Mouse (Mus musculus) thymus, adult 18-20 months (tissue): ENCODE measurements at regions not wholly inside any gene's neighbourhood (a gene's known extent, or its start where the extent isn't known, plus 50 kb on each side); places are given as distances from the start of the nearest gene placed in this dataset.
A peak's percentile ranks its signal among the peaks of the same experiment; 100 is the strongest.

ENCODE experiments used
- DNase-seq, 2 experiments: peaks; one replicate each; pipeline ENCODE4 v3.0.0; 2022; ENCODE audit warnings: mixed read lengths in 2 of 2

DNA sequence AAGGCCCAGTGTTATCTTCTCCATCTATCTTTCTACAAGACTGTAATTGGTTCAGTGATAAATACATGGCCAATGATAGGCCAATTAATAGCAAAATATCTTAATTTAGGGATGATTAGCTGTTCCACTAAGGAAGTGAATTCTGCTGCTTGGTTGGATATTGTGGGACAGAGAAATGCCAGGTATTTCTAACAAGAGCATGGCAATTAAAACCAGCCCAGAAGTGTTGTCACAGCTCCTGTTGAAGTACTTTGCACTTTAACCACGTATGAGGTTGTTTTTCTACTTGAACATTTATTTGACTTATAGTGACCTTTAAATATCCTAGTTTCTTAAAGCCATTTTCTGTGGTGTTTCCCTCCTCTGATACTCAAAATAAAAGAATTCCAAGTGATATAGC, 65.7 kb upstream of the Acsl4 start:
- no peak for DNase-seq

DNA sequence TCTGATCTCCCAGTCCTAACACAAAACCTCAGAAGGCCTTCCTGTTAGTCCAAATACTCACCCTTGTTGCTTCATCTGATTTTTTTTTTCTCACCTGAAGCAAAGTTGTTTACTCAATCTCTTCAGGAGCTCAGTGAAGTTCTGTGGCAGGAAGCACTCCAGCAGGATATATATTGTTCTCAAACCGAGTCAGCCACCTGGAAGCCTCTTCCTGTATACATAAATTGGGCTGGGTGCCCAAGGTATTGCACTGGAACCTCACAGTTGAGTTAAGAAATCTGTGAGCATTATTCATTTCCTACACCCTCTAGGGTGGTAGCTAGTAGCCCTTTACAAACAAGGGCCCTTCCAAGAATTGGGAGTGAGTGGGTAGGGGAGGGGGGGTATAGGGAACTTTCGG, 73.8 kb upstream of the Acsl4 start:
- DNase-seq = no peak

DNA sequence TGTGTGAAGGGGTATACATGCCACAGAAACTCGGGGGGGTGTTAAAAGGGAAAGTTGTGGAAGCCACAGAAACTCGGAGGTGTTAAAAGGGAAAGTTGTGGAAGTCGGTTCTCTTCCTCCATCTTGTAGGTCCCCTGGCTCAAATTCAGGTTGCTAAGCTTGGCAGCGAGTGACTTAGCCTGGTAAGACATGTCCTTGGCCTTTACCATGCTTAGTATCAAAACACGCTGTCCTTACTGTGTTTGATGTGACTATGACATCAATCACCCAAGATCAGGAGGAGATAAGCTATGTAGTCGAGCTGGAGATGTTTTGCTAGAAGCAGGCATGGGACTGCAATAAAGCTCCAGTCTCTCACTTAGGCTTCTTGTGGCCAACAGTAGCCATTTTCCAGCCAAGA, 74.4 kb upstream of the Acsl4 start:
- DNase-seq = no peak

DNA sequence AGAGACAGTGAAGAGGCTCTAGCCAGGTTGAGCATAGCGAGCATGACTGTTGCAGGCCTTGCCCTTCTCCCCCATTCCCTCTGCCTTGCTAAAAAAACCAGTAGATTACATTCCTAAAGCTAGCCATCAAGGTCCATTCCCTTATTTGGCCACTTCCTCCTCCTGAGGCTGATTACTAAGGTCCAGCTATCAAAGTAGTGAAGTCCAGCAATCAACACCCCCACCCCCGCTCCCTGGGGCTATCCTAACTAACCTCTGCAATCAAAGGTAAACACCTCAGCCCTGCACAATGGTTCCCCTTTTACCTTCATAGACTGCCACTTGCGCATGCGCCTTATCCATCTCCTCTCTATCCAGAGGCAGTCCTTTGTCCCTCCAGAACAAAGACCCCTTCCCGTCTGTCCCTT, 77.5 kb upstream of the Acsl4 start:
- no peak for DNase-seq

DNA sequence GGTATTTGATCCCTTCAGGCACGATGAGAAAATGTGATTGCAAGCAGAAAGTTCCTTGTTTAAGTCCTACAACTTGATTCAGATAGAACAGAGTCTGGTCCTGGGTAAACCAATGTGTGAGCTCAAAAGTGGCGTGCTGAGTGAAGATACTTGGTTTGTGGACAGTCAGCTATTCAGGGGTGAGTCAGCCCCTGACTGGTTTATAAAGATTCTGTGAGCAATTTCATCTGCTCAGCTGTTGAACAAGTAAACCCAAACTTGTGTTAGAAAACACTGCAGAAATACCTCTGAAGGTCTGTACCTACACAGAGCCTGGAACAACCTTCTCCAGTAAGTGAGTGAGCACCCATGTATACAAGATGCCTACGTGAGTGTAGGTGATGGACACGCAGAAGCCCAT, 78.1 kb upstream of the Acsl4 start:
- no peak for DNase-seq

DNA sequence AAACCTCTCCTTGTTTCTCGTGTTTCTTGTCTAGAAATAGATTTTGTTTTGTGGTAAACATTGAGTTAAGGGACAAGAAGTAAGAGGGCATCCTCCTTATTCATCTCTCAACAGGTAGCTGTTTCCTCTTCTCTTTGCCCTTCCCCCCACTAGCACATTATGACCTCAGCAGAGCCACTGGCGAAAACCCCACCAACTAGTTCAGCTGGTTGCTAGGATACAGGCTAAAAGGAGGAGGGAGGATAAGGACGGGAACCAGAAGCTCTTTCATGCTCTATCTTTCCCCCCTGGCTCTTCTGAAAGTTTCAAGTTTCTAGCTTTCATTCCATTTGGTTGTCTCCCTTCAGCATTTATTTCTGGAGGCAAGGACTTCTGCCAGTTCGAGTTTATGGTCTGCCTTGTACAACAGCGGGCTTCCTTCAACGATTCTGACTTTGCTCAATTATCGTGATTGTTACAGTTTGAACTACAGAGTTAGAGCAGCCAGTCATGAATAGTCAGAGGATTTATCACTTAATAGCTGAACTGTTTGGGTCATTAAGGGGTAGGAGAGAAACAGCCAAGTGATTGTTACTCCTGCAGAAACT, 78.8 kb upstream of the Acsl4 start:
- DNase-seq = no peak

DNA sequence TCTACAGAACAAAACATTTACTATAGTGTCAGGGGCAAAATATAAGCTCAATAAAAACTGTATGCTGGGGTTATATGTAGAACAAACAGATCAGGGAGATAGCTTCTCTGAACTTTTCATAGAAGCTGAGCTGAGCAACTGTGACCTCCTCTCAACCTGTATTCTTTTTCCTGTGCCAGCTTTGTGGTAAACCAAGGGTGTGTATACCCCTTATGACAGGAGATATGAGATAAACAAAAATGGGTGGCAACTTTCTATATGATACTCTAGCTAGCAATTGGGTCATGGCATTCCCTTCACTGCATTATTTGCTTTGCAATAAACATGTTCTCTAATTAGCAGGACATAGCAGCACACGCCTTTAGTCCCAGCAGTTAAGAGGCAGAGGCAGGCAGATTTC, 79.7 kb upstream of the Acsl4 start:
- no peak for DNase-seq

DNA sequence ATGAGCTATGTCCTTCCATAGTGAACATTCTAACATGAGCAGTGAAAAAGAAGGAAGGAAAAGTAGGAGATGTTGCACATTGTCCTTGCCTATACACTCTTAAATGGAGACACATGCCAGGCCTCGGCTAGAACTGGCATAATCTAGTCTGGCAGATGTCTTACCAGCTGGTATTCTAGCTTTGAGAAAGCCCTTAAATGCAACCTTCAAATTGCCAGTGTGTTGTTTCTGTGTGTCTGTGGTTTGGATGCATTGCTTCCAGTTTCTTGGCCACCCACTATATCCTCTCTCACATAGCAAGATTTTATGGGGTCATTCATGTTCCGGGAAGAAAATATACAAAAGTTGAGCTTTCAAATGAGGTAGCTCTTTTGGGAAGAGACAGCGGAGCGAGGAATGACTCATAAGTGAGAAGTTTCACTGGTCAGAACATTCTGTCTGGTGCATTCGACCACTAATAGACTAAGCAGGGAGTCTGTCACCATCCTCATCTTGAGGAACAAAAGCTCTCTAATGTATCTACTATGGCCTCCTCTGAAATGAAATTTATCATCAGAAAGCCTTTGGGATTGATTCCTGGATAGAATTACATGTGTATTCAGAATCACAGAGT, 91.0 kb upstream of the Acsl4 start:
- no peak for DNase-seq

DNA sequence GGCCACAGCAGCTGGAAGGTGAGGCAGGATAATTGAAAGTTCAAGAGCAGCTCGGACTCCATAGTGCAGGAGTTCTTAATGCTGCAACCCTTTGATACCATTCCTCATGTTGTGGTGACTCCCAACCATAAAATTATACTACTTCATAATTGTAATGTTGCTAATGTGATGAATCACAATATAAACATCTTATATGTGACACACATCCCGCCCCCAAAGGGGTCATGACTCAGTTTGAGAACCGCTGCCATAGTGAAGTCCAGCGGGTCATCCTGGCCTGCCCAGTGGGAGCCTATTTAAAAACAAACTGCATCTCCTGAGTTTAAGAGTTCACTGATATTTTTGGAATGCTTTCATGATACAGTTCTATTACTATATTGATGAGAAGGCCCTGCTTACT, 97.7 kb upstream of the Acsl4 start:
- no peak for DNase-seq

DNA sequence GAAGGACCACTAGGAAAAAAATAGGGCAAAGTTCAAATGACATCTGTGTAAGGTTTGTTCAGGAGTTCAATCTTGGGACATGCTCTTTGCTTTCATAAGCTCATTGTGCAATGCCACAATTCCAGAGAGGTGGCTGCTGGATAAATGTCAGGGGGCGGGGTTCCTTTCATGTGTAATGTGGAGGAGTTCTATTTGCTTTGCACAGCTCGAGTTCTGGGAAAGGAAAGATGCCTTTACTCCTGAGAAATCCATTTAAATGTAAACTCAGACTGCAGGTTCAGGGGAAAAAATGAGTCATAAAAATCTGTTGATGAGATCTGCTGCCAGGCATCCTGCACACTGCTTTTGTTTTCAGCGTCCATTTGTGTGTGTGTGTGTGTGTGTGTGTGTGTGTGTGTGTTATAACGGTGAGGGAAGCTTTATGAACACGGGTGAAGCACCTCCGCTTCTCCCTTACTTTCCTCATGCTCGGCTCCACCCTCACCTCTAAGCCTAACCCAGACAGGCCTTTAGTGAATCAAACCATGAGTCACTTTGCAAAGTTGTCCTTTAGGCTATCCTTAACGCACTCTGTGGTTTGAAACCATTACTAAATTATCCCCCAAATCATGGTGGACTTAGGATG, 99.9 kb upstream of the Acsl4 start:
- no peak for DNase-seq

DNA sequence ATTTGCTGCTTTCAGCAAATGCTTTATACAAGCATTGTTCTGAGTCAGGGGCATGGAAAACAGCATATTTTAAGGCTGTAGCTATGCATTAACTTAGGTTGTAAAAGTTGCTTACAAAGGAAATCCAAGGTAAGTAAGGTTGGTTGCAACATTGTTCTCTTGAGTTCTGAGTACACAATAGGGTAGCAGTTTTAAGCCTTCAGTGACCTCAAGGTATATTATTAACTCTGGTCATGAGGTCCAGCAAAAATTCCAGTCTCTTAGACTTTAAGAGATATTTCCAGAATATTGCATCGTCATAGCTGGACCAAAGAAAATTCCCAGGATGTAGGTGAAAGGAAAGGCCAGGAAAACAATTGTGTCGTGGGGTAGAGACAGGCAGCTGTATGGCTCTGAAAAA, 110.8 kb upstream of the Acsl4 start:
- DNase-seq = no peak

DNA sequence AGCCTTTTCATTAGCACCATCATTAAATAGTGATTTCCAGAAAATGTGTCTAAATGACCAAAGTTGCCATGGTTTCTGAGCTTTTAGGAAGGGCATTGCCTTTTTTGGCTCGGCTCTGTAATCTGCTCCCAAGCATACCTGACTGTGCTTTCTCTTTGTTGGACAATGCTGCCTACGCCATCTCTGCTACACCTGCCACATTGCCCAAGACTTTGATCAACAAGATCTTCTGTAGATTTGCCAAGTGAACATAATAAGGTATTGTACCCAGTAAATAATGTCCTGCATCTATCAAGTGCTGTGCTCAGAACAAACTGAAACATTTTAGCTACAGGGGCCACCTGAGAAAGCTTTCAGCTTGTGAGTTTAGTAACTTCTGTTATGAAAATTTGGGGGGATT, 114.6 kb upstream of the Acsl4 start:
- DNase-seq = no peak

DNA sequence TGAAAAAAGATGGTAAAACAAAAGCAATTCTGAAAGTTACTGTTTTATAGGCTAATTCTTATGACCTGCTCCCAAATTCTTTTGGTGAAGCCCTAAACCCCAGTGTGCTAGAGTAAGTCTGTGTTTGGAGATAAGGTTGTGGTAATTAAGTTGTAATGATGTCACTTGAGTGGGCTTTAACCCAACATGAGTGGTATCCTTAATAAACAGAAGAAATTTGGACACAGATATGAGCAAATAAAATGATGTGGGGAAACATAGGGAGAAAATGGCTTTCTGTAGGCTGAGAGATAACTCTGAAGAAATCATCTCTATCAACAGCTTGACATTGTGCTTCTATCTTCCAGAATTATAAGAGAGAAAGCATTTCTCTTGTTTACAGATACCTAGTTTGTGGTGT, 117.1 kb upstream of the Acsl4 start:
- no peak for DNase-seq

DNA sequence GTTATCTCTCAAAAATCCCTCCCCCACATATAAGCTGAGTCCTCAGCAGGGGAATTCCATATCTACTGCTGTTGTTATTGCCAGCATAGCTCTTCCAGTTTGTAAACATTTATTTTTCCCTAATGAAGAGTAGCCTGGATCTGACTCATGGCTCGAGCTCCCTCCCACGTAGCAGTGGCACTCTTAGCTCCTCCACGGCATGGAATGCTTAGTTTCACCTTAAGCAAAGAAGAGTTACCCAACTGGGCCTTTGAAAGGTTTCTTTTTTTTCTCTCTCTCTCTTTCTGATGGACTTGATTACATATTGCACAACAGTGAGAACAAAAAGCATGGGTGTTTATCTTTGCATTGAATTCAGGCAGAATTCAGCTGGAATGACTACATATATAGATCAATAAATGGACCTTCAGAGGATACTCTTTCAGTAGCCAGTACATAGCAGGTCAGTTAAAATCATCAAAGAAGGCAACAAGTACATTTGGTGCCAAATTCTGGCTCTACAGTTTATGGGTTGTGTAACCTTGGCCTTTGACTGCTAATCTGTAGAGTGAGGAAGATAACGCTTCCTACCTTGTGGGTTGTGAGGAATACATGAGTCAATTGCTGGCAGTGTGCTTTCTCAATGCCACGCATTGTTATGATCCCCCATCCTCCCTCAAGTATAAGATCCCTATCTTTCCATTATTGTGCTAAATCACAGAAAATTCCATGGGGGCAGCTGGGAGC, 126.2 kb upstream of the Acsl4 start:
- no peak for DNase-seq

DNA sequence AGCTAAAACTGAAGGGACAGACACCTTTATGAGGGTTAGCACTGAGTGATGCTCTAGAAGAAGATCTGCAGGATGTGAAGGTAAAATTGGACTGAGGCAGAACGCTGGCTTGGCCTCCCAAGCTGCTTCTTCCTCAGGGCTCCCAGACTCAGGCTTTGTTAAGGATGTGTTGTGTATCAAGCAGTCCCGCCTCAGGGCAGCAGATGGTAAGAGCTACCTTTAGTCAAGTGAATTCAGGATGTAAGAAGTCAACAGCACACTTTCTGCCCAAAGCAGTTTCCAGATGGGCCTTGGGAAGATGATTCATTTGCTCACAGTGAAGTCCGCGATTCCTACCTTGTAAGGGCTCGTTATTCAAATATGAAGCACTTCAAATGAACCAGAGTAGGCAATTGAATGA, 126.9 kb upstream of the Acsl4 start:
- DNase-seq = no peak

DNA sequence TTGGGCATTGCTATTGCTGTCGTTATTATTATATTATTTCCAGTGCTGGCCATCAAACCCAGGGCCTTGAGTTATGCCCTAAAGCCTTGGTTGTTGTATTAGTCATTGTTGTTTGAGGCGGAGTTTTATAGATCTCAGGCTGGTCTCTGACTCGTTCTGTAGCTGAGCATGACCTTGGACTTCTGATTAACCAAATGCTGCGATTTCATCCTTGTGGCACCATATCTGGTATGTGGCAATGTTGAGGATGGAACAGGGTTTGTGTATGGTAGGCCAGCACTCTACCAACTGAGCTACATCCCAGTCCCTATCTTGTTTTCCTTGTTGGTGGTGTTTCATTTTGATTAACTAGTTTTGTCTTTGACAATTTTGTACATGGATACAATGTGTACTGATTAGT, 130.7 kb upstream of the Acsl4 start:
- DNase-seq = no peak

DNA sequence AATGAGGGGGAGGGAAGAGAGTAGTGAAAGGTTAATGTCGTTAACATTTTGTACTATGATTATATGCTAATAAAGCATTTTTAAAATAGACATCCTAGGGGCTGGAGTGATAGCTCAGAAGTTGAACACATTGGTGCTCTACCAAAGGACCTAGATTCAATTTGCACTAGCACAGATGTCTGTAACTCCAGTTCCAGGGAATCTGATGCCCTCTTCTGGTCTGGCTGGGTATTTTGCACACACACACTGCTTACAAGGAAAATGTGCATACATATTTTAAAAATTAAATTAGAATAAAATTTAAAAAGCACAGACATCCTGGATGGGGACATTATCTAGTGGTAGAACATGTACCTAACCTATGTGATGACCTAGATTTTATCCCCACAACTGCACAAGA, 136.6 kb upstream of the Acsl4 start:
- no peak for DNase-seq

DNA sequence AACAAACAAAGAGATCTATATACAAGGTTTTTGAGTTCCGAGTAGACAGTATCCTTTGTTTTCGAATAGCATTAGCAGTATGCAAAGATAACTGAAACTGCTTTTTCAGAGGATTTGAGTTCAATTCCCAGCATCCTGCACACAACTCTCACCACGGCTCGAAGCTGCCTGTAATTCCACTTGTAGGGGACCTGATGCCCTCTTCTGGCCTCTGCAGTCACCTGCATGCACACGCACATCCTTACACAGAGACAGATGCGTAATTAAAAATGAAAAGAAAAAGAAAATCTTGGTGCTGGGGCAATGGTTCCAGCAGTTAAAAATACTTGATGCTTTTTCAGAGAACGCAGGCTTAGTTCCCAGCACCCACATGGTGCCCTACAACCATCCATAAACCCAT, 139.6 kb upstream of the Acsl4 start:
- DNase-seq = no peak

DNA sequence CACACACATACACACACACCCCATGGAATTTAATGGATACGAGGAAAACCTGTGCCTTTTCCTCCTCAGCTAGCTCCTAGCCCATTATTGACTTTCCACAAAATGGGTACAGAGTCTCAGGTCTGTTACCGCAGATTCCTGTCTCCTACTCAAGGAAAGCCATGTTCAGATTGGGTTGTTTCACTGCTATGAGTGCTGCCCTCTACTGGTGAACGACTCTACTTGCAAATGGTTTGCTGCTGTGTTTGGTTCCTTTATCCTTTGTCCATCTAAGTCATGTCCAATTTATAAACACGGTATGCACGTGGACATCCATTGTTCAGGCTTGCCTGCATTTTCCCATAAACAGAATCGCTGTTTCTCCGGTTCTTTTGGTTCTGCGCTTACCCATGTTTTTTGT, 144.4 kb upstream of the Acsl4 start:
- DNase-seq = no peak

DNA sequence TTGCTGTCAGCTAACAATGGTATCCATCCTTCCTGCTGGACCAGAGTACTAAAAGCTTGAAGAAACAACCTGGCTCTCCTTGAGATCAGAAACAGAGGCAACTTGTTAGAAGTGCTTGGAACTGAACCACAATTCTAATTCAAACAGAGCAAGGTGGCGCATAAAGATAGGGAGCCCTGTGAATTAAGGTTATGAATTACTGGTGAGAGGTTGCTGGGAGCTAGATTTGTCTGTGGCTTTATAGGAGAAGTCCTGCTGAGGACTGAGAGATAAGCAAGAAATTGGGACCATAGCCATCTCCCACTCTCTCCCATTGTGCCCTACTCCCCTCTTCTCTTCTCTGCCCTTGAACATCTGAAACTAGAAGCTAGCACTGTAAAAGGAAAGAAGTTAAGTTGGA, 145.2 kb upstream of the Acsl4 start:
- no peak for DNase-seq

DNA sequence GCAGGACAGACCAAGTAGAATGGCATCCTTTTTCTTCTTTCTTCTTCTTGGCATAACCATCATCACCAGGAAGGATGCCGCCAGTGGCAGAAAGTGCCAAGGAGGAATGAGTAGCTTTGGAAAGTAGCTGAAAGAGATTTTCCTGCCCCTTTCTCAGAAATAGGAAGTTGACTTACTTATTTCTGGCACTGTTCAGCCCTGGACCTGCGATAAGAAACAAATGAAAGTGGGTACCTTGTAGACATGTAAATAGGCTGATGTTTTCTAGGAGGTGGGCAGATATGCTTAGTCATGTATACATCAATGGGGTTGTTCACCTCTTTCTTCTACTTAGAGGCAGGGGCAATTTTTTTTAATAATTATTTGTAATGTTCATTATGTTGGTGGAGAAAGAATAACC, 145.3 kb upstream of the Tmem164 start:
- DNase-seq = no peak

DNA sequence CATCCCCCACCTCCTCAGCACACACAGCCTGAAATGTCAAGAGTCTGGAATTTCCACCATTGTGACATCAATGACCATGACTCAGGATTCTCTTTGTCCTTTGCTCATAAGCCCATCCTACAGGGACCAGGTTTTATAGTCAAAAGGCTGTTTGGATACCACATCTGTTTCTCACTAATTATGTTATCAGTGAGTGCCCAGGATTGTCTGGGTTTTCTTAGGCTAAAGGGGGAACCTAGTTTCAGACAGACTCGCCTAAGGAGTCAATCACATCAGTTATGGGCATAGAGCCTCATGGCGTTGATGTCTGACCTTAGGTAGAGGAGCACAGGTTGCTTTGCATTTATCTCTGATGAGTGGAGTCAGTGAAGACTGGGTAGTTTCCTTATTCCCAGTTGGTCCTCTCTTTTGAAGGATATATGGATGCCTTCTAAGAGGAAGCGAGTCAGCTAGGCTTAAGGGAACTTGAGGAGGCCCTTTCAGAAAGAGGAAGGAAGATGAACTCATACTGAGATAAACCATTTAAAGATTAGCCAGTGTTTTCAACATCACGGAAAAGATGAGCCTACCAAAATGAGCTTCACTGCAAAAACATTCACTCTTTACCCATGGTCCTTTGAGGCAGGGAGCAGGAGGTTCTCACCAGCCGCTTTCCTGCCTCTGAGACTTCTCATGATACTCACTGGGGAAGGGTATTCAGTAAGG, 143.8 kb upstream of the Tmem164 start:
- no peak for DNase-seq

DNA sequence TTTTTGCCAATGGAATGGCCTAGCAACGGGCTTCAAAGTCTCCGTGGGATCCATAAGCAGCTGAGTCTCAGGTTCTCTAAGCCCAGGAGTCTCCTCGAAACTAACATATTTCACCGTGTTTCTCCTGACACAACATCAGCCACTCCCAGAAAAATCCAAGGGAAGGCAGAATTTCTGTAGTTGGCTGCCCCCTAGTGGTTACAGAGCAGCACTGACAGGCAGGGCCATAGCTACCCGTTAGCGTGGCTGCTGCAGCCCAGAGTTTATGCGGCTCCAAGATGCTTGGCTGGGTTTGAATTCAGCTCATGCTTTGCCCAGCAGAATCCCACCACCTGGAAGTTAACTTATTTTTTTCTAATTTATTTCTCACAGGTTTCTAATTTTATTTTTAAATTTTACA, 140.9 kb upstream of the Tmem164 start:
- peak; percentile 7 to 11 for DNase-seq

DNA sequence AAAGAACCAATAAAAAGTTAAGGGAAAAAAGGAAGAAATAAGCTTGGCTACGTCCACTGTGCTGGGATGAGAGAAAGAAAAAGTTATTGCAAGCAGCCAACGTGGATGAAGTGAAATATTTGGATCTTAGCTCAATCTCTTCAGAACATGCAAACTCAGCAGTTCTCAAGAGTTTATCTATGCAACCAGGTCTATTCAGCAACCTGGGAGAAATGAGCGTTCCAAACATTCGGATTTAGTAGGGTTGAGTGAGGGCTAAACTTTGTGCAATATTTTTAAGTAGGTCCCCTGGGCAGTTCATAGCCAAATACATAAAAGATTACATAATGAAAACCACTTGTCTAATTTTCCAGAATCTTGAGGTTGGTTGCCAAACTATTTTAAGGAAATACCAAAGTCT, 129.0 kb upstream of the Tmem164 start:
- DNase-seq = no peak
